Mouse (Mus musculus): ENCODE results near the gene Sco2. TPM values are rescaled to one million over a fixed set of nuclear protein-coding genes. Genes with fewer than 3 reads are reported as not detected.

Gene Sco2
- total and polyA plus RNA-seq, 3 experiments, result 34.6 to 58.9 TPM; not detected in 1

DNA sequence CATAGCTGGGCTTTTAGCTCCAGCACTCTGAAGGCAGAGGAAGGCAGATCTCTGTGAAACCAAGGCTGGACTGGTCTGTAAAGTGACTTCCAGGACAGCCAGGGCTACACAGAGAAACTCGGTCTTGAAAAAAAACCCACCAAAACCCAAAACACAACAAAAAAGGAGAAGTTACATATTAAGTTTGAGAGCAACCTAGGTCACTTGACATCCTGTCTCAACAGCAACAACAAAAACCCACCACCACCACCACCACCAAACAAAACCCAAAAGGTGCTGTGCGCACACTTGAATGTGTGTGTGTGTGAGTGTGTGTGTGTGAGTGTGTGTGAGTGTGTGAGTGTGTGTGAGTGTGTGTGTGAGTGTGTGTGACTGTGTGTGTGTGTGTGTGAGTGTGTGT is 34.0 kb downstream of the Sco2 start:
- no peak overlapping the region for H3K27ac ChIP-seq (ENCODE audit: control insufficient read depth, low read depth, low read length)
- H3K9ac ChIP-seq (ENCODE audit: control insufficient read depth, low read depth, low read length, poor library complexity, severe bottlenecking), result no peak overlapping the region
- H3K4me3 ChIP-seq (ENCODE audit: control insufficient read depth in 1 of 2, insufficient read depth in 1 of 2, low read depth in 2 of 2, low read length in 2 of 2), result no peak overlapping the region
- no peaks in the 10 kb centered on the region for H3K9me3 ChIP-seq (replicated peaks; ENCODE audit: insufficient read depth, low read length)
- TF ChIP-seq RAD21 (IDR thresholded peaks at IDR 0.05; ENCODE audit: low read depth, low read length) (no peak), ZKSCAN1 (IDR thresholded peaks at IDR 0.05; ENCODE audit: low read depth, low read length) (0 out of 2 replicates have a peak, but pooled peaks have one; percentile 33), BHLHE40 (IDR thresholded peaks at IDR 0.05; ENCODE audit: borderline replicate concordance, low read depth, low read length) (no peak)
- H3K36me3 ChIP-seq (ENCODE audit: control insufficient read depth in 1 of 2, insufficient read depth in 2 of 2, low read length in 2 of 2), result no peaks in the 10 kb centered on the region
- no peaks in the 10 kb centered on the region for H3K79me2 ChIP-seq (ENCODE audit: control insufficient read depth, insufficient read depth, low read length, poor library complexity)
- peaks cover 5% of the 10 kb centered on the region in 2 experiments for H3K4me1 ChIP-seq (ENCODE audit: control insufficient read depth in 1 of 2, insufficient read depth in 2 of 2, low read length in 2 of 2)
- H3K27me3 ChIP-seq (ENCODE audit: control insufficient read depth in 1 of 2, insufficient read depth in 2 of 2, low read length in 2 of 2), result no peaks in the 10 kb centered on the region
- peak; percentile 34 for DNase-seq (ENCODE audit: low read depth, low spot score)

DNA sequence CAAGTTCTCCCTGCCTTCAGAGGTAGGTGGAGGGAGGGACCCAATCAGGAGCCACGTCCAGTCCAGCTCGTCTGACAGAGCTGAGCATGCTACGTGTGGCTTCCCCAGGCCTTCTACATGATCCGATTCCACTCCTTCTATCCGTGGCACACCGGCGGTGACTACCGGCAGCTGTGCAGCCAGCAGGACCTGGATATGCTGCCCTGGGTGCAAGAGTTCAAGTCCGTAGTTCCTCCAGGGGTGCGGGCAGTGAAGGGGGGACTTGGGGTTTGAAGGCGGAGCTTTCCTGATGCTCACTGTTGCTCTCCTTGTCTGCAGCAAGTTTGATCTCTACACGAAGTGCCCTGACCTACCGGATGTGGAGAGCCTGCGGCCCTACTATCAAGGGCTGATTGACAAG is 37.2 kb downstream of the Sco2 start:
- Histone ChIP-seq H3K4me3 (ENCODE audit: control insufficient read depth in 1 of 2, insufficient read depth in 1 of 2, low read depth in 2 of 2, low read length in 2 of 2) (no peak overlapping the region), H3K27me3 (ENCODE audit: control insufficient read depth in 1 of 2, insufficient read depth in 2 of 2, low read length in 2 of 2) (peaks cover 0 to 2% of the 10 kb centered on the region in 2 experiments; a peak in 2 of 4 replicates), H3K36me3 (ENCODE audit: control insufficient read depth in 1 of 2, insufficient read depth in 2 of 2, low read length in 2 of 2) (no peaks in the 10 kb centered on the region), H3K27ac (ENCODE audit: control insufficient read depth, low read depth, low read length) (no peak overlapping the region), H3K9me3 (replicated peaks; ENCODE audit: insufficient read depth, low read length) (no peaks in the 10 kb centered on the region), H3K4me1 (ENCODE audit: control insufficient read depth in 1 of 2, insufficient read depth in 2 of 2, low read length in 2 of 2) (peaks cover 5% of the 10 kb centered on the region in 2 experiments), H3K9ac (ENCODE audit: control insufficient read depth, low read depth, low read length, poor library complexity, severe bottlenecking) (no peak overlapping the region), H3K79me2 (ENCODE audit: control insufficient read depth, insufficient read depth, low read length, poor library complexity) (no peaks in the 10 kb centered on the region)
- DNase-seq (ENCODE audit: low read depth, low spot score), result no peak
- TF ChIP-seq CTCF (IDR thresholded peaks at IDR 0.05 in 2 of 3, conservative IDR thresholded peaks at IDR 0.05 in 1 of 3; ENCODE audit: control insufficient read depth in 1 of 3, insufficient read depth in 1 of 3, low read depth in 2 of 3, low read length in 3 of 3, poor library complexity in 1 of 3, severe bottlenecking in 1 of 3), result no peak
- TF ChIP-seq ZC3H11A (IDR thresholded peaks at IDR 0.05; ENCODE audit: low read depth, low read length), result no peak
- TF ChIP-seq NRF1 (IDR thresholded peaks at IDR 0.05; ENCODE audit: insufficient read depth, low read depth, low read length, poor library complexity, severe bottlenecking), result no peak
- no peak for TF ChIP-seq POLR2A (IDR thresholded peaks at IDR 0.05; ENCODE audit: control insufficient read depth in 1 of 2, insufficient read depth in 1 of 2, low read depth in 1 of 2, low read length in 2 of 2, poor library complexity in 1 of 2)
- no peak for TF ChIP-seq E2F4 (IDR thresholded peaks at IDR 0.05; ENCODE audit: borderline replicate concordance, low read depth, low read length)
- TF ChIP-seq GATA1 (IDR thresholded peaks at IDR 0.05; ENCODE audit: low read depth, low read length), result no peak
- no peak for TF ChIP-seq CHD2 (IDR thresholded peaks at IDR 0.05; ENCODE audit: low read length)
- no peak for TF ChIP-seq MAZ (IDR thresholded peaks at IDR 0.05; ENCODE audit: low read depth, low read length)
- no peak for TF ChIP-seq KAT2A (conservative IDR thresholded peaks at IDR 0.05; ENCODE audit: low read depth, low read length)
- TF ChIP-seq MYB (IDR thresholded peaks at IDR 0.05; ENCODE audit: low read depth, low read length), result no peak
- TF ChIP-seq TCF12 (IDR thresholded peaks at IDR 0.05; ENCODE audit: low read depth, low read length), result no peak
- no peak for TF ChIP-seq JUND (IDR thresholded peaks at IDR 0.05; ENCODE audit: low read depth, low read length)
- TF ChIP-seq EP300 (IDR thresholded peaks at IDR 0.05; ENCODE audit: low read depth in 1 of 2, low read length in 2 of 2), result no peak
- TF ChIP-seq BHLHE40 (IDR thresholded peaks at IDR 0.05; ENCODE audit: borderline replicate concordance, low read depth, low read length), result no peak
- no peak for TF ChIP-seq USF2 (IDR thresholded peaks at IDR 0.05; ENCODE audit: borderline replicate concordance in 1 of 2, insufficient read depth in 1 of 2, low read depth in 1 of 2, low read length in 2 of 2)
- TF ChIP-seq HCFC1 (IDR thresholded peaks at IDR 0.05; ENCODE audit: low read depth, low read length), result no peak
